Mouse (Mus musculus): ENCODE data around the gene A830018L16Rik.

DNA sequence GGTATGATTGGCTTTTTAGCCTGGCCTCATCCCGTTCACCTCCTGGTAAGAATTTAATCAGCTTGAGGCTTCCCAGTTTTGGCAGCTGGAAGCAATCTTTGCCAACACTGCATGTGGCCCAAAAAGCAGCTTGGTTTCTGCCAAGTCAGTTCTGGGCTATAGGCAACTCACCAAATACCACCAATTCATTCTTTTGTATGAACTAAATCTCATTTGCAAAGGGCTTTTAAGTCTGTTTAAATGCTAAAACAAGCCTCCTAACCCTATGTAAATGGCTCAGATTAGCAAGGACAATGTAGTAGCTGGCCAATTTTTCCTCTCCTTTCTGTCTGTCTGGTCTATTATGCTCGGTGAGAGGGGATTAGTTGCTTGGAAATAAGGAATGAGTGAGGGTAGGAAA lies 334.5 kb downstream of the A830018L16Rik start:
- TF ChIP-seq EP300 (IDR thresholded peaks at IDR 0.05; ENCODE audit: low read depth) (no peak), CTCF (IDR thresholded peaks at IDR 0.05; ENCODE audit: low read depth) (no peak)

All from heart, postnatal 0 days (tissue).